Mouse (Mus musculus): ENCODE measurements at regions not wholly inside any gene's neighbourhood (a gene's known extent, or its start where the extent isn't known, plus 50 kb on each side); places are given as distances from the start of the nearest gene placed in this dataset.

- ATAC-seq (ENCODE audit: low TSS enrichment): no peak
These were observed 231.0 kb upstream of the Krr1 start for GRCm38 (mm10) chr10:111741301-111741945.

- no peak for ATAC-seq (ENCODE audit: low TSS enrichment)
These were observed 229.2 kb upstream of the Krr1 start for GRCm38 (mm10) chr10:111743291-111743690.

DNA sequence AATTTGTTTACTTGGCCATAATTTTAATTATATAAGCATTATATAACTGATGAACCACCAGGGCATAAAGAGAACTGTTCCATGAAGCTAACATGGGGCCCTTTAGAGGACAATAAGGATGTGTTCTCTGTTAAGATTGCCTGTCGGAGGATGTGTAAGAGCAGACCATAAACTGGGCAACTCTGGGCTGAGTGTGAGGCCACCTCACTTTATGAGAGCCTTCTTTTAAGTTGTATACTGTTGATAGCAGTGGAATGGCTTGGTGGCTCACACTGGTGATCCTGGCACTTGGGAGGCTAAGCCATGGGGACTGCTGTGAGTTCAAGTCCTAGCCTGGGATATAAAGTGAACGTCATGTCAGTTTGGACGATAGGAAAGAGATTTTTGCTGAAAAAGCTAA is 227.3 kb upstream of the Krr1 start:
- ATAC-seq (ENCODE audit: low TSS enrichment): no peak

- no peak for ATAC-seq (ENCODE audit: low TSS enrichment)
These were observed 226.2 kb upstream of the Krr1 start for GRCm38 (mm10) chr10:111746067-111746878.

GRCm38 (mm10) chr10:111746879-111747477 is 225.5 kb upstream of the Krr1 start:
- no peak for ATAC-seq (ENCODE audit: low TSS enrichment)

- ATAC-seq (ENCODE audit: low TSS enrichment): no peak
These were observed 224.0 kb upstream of the Krr1 start for GRCm38 (mm10) chr10:111748482-111748881.

GRCm38 (mm10) chr10:111753646-111754045 is 218.8 kb upstream of the Krr1 start:
- no peak for ATAC-seq (ENCODE audit: low TSS enrichment)

DNA sequence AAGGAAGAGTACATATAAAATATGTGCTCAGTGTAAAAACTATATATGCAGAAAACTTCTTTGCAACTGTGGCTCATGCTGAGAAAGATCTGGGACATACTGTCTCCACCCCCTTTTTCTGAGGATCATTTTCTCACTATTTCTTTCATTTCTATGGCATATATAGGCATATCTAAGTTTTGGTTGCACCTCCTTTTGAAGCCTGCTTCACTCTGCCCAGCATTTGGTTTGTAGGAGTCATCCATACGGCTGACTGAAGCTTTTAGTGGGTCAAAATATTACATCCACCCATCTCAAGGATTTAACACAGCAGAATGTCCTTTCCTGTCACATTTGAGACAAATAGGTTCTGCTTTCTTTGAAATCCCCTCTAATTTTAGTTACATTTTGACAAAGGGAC is 216.5 kb upstream of the Krr1 start:
- ATAC-seq (ENCODE audit: low TSS enrichment): peak; percentile 79

DNA sequence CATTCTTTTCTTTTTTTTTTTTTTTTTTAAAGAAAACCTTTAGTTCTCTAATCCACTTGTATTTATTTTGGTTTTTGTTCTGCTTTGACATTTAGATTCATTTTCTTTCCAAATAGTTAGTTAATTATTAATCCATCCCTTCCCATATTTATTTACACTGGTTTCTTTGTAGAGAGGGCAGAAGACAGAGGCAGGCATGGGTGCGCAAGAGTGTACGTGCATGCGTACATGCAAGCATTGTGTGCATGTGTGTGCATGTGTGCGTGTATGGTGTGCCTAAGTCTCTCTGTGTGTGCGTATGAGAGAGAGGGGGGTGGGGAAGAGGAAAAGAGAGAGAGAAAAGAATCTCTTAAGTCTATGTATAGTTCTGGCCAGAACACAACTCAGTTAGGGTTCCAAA is 215.9 kb upstream of the Krr1 start:
- ATAC-seq (ENCODE audit: low TSS enrichment): no peak

DNA sequence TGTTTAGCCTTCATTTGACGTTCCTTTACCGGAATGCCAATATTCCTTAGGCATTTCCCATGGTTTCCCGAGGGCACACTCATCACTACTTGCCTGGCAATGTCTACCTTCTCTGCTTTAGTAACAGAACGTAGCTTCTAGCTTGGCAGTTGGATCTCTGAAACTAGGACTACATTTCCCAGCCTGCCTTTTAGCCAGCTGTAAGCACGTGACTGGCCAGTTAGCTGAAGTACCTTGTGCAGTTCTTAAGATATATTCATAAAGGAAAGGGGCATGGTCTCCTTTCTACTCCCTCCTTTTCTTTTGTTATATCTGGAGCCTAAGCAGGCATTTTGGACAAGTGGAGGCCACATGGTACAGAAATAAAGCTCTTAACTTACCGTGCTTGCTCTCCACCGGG is 214.8 kb upstream of the Krr1 start:
- ATAC-seq (ENCODE audit: low TSS enrichment): peak; percentile 83

- no peak for ATAC-seq (ENCODE audit: low TSS enrichment)
These were observed 213.0 kb upstream of the Krr1 start for GRCm38 (mm10) chr10:111759505-111759904.

- no peak for ATAC-seq (ENCODE audit: low TSS enrichment)
These were observed 209.5 kb upstream of the Krr1 start for GRCm38 (mm10) chr10:111762751-111763528.

- peak; percentile 76 for ATAC-seq (ENCODE audit: low TSS enrichment)
These were observed 205.3 kb upstream of the Krr1 start for GRCm38 (mm10) chr10:111767011-111767720.

- no peak for ATAC-seq (ENCODE audit: low TSS enrichment)
These were observed 204.5 kb upstream of the Krr1 start for GRCm38 (mm10) chr10:111767813-111768455.

DNA sequence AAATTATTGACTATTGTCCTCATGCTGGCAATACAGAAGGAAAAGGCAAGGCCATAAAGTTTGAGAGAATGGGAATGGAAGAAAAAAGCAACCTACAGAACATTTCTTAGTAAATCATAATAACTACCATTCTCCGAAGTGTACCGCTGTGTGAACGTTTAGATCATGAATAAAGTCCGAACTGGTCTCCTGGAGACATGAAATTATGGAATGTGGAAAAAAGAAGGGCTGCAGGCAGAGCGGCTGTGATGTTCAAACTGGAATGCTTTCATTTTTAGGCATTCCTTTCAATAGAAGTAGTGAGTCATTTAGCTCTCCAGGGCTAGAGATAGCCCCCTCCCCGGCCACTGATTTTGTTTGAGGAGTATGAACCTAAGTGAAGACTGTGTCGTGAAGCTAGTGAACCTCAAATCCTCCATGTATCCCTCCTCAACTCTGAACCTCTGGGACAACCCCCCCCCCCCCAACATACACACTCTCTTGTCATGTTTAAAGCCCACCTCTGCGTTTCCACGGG is 202.9 kb upstream of the Krr1 start:
- ATAC-seq (ENCODE audit: low TSS enrichment): peak; percentile 34; the same call in 1 of the 2 replicates

DNA sequence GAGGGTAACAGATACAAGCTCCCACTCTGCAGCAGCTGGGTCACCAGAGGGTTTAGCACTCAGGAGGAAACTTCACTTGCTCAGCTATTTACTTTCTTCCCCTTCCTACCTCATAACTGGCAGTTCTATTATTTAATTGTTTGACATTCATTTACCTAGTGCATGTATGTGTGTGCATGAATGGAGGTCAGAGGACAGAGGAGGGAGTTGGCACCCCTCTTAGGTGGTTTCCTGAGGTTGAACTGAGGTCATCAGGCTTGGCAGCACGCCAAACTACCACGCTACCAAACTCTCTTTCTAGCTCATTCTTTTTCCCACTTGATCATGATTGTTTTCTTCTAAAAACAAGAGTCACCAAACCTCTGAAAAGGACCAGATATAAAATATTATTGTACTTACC is 202.4 kb upstream of the Krr1 start:
- no peak for ATAC-seq (ENCODE audit: low TSS enrichment)

GRCm38 (mm10) chr10:111771010-111771409 is 201.5 kb upstream of the Krr1 start:
- ATAC-seq (ENCODE audit: low TSS enrichment): no peak

DNA sequence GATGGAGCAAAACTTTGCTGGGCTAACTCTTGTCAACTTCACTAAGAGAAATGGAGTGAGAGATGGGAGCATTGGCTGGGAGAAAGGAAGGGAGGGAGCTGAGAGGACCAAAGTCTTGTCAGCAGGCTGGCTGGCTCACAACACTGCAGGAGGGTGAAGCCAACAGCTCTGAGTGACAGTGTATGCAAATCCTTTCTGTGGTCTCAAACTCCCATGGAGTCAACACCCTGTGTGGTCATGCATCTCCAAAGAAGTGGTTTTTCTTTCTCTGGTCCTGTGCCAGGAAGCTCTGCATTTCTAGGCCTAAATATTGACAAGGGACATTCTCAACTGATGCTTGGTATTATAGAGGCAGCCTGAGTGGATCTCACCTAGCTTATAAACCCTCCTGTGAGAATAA is 194.9 kb upstream of the Krr1 start:
- no peak for ATAC-seq (ENCODE audit: low TSS enrichment)

GRCm38 (mm10) chr10:111778111-111778510 is 194.4 kb upstream of the Krr1 start:
- ATAC-seq (ENCODE audit: low TSS enrichment): no peak

GRCm38 (mm10) chr10:111779956-111780355 is 192.5 kb upstream of the Krr1 start:
- no peak for ATAC-seq (ENCODE audit: low TSS enrichment)

All from frontal cortex, adult (tissue).